Comparison of ENCODE assay signal across 18 mouse cellular contexts in genomic region chr14:105222240-105222639, GRCm38 (mm10).
"Had no signal": no experiment of that assay in that cellular context is flagged by ENCODE, and none has a peak within 500 bp of the region (broad histone marks: within the 10 kb centered on the region; RNA-seq: fewer than 3 reads in every experiment).

No protein-coding gene starts in this region.

- H3K27me3 ChIP-seq: liver, embryonic 13.5 days; liver, embryonic 15.5 days; lung, embryonic 15.5 days; megakaryocyte, embryonic 14.5 days; midbrain, embryonic 13.5 days; midbrain, embryonic 15.5 days; neural tube, embryonic 12.5 days had no signal

- H3K4me3 ChIP-seq: liver, embryonic 13.5 days; liver, embryonic 15.5 days; lung, embryonic 15.5 days; megakaryocyte, embryonic 14.5 days; midbrain, embryonic 13.5 days; midbrain, embryonic 15.5 days; neural tube, embryonic 12.5 days had no signal

- H3K4me1 ChIP-seq: liver, embryonic 13.5 days; liver, embryonic 15.5 days; megakaryocyte, embryonic 14.5 days; midbrain, embryonic 13.5 days; midbrain, embryonic 15.5 days; neural tube, embryonic 12.5 days had no signal

- ATAC-seq: liver, postnatal 0 days; lung, postnatal 0 days; midbrain, embryonic 13.5 days; midbrain, embryonic 15.5 days had no signal

- H3K9ac ChIP-seq: liver, embryonic 13.5 days; liver, embryonic 15.5 days; liver, postnatal 0 days; lung, embryonic 15.5 days; midbrain, embryonic 13.5 days; midbrain, embryonic 15.5 days; neural tube, embryonic 12.5 days had no signal

- H3K27ac ChIP-seq: liver, embryonic 13.5 days; liver, embryonic 15.5 days; lung, embryonic 15.5 days; macrophage; midbrain, embryonic 13.5 days; midbrain, embryonic 15.5 days; neural tube, embryonic 12.5 days had no signal

- H3K9me3 ChIP-seq: liver, embryonic 13.5 days; liver, embryonic 15.5 days; lung, embryonic 15.5 days; megakaryocyte, embryonic 14.5 days; midbrain, embryonic 13.5 days; midbrain, embryonic 15.5 days; neural tube, embryonic 12.5 days had no signal

- H3K4me2 ChIP-seq: liver, embryonic 13.5 days; liver, embryonic 15.5 days; lung, embryonic 15.5 days; midbrain, embryonic 11.5 days; midbrain, embryonic 13.5 days; midbrain, embryonic 15.5 days; neural tube, embryonic 12.5 days had no signal

- DNase-seq: liver, embryonic 13.5 days; liver, postnatal 0 days; lung, adult 2 months; lung, postnatal 14 days; lung, postnatal 36 days; right cerebral cortex, postnatal 14 days; thymus, adult 2 months; thymus, postnatal 25 days; thymus, postnatal 4 days had no signal

- H3K36me3 ChIP-seq: liver, embryonic 13.5 days; liver, embryonic 15.5 days; lung, embryonic 15.5 days; midbrain, embryonic 13.5 days; midbrain, embryonic 15.5 days; neural tube, embryonic 12.5 days had no signal
